Mouse (Mus musculus) liver, embryonic 11.5 days (tissue): ENCODE results near the gene Galnt14. TPM values are rescaled to one million over a fixed set of nuclear protein-coding genes. Genes with fewer than 3 reads are reported as not detected.

ENCODE experiments used
- ATAC-seq: fragments of 200-750 bp; cut with Nextera tagmentation; replicated peaks from 2 replicates; pipeline ENCODE4 v1.8.0; 2017; ENCODE audit warnings: moderate number of reproducible peaks, mild to moderate bottlenecking, moderate TSS enrichment, moderate library complexity; ENCODE audit not compliant: low FRiP score
- DNase-seq: peaks from one replicate; pipeline ENCODE4 v3.0.0-alpha.2; 2017; ENCODE audit warnings: low spot score
- H3K27ac ChIP-seq: fragments of 300-500 bp; sonication (generic); 2 replicates; pipeline ENCODE4 v1.5.1; 2014; ENCODE audit warnings: mild to moderate bottlenecking, low read depth, low read length, control low read depth
- H3K27me3 ChIP-seq: fragments of 300-500 bp; sonication (generic); replicated peaks from 2 replicates; pipeline ENCODE4 v1.6.1; 2014; ENCODE audit warnings: low read length, mixed read lengths; ENCODE audit not compliant: control insufficient read depth, insufficient read depth
- H3K36me3 ChIP-seq: fragments of 300-500 bp; sonication (generic); 2 replicates; pipeline ENCODE4 v1.6.1; 2014; ENCODE audit warnings: mild to moderate bottlenecking, low read length, moderate library complexity, mixed read lengths; ENCODE audit not compliant: control insufficient read depth, insufficient read depth
- H3K4me1 ChIP-seq: fragments of 300-500 bp; sonication (generic); replicated peaks from 2 replicates; pipeline ENCODE4 v1.6.1; 2014; ENCODE audit warnings: low read length, mixed read lengths; ENCODE audit not compliant: control insufficient read depth, insufficient read depth
- H3K4me2 ChIP-seq: fragments of 300-500 bp; sonication (generic); 2 replicates; pipeline ENCODE4 v1.6.1; 2014; ENCODE audit warnings: mild to moderate bottlenecking, control low read depth, moderate library complexity
- H3K4me3 ChIP-seq: fragments of 300-500 bp; sonication (generic); 2 replicates; pipeline ENCODE4 v1.5.1; 2014; ENCODE audit warnings: low read depth, low read length, control low read depth
- H3K9ac ChIP-seq: fragments of 300-500 bp; sonication (generic); 2 replicates; pipeline ENCODE4 v1.6.1; 2014; ENCODE audit warnings: low read depth, low read length, control low read depth
- H3K9me3 ChIP-seq: fragments of 300-500 bp; sonication (generic); 2 replicates; pipeline ENCODE4 v1.6.1; 2016; ENCODE audit warnings: low read length, inconsistent platforms, mixed read lengths; ENCODE audit not compliant: control insufficient read depth
- WGBS: fragments of 180-500 bp; shearing (Covaris S2); extraction: QIAGEN DNeasy Blood & Tissue Kit; methylation state at CpG from one replicate; pipeline ENCODE4 v1.1.7; 2014; 5-methylcytosine and 5-hydroxymethylcytosine counted together
- polyA plus RNA-seq: library from polyadenylated mRNA; unstranded; fragments of >200 nt; fragmentation: Nextera tagmentation; extraction: Ambion mirVana; gene quantifications from 2 replicates; pipeline ENCODE4 v1.2.1, GENCODE M21; 2014

Galnt14 gene
- polyA plus RNA-seq, 1 experiment from 2014 or later, result 0.84 TPM

DNA sequence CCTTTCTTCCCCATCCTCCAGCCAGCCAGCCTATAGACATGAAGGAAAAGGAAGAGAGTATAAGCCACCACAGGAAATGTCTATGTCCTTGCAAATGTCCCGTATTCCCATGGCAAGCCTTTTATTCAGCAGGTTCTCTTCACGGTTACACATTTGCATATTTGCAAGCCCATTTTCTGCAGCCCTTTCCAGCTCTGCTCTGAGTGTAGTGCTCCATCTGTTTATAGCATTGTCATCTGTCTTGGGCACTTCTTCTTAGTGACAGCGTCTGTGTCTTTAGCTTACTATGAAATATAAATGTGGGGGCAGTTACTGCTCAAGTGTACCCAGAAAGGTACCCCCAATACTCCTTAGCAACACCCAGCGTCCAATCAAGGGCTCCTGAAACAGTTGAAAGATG is 83.3 kb downstream of the Galnt14 start:
- Histone ChIP-seq H3K27me3 (no peaks in the 10 kb centered on the region), H3K36me3 (no peaks in the 10 kb centered on the region), H3K4me3 (no peak overlapping the region), H3K9ac (no peak overlapping the region), H3K4me1 (no peaks in the 10 kb centered on the region), H3K27ac (no peak overlapping the region), H3K9me3 (no peaks in the 10 kb centered on the region), H3K4me2 (no peak overlapping the region)
- ATAC-seq (no peak), DNase-seq (no peak)
- WGBS, result 74% methylated on average over 4 of the region's 4 CpGs

- H3K27me3 ChIP-seq, result no peaks in the 10 kb centered on the region
- H3K27ac ChIP-seq, result no peak overlapping the region
- ATAC-seq, result no peak
- H3K4me1 ChIP-seq, result no peaks in the 10 kb centered on the region
- H3K4me2 ChIP-seq, result no peak overlapping the region
- DNase-seq, result no peak
- H3K9ac ChIP-seq, result no peak overlapping the region
- no peak overlapping the region for H3K4me3 ChIP-seq
- 84% methylated on average over 4 of the region's 4 CpGs for WGBS
- H3K9me3 ChIP-seq, result no peaks in the 10 kb centered on the region
- no peaks in the 10 kb centered on the region for H3K36me3 ChIP-seq
Measured at GRCm38 (mm10) chr17:73620049-73620448, 90.2 kb downstream of the Galnt14 start.

DNA sequence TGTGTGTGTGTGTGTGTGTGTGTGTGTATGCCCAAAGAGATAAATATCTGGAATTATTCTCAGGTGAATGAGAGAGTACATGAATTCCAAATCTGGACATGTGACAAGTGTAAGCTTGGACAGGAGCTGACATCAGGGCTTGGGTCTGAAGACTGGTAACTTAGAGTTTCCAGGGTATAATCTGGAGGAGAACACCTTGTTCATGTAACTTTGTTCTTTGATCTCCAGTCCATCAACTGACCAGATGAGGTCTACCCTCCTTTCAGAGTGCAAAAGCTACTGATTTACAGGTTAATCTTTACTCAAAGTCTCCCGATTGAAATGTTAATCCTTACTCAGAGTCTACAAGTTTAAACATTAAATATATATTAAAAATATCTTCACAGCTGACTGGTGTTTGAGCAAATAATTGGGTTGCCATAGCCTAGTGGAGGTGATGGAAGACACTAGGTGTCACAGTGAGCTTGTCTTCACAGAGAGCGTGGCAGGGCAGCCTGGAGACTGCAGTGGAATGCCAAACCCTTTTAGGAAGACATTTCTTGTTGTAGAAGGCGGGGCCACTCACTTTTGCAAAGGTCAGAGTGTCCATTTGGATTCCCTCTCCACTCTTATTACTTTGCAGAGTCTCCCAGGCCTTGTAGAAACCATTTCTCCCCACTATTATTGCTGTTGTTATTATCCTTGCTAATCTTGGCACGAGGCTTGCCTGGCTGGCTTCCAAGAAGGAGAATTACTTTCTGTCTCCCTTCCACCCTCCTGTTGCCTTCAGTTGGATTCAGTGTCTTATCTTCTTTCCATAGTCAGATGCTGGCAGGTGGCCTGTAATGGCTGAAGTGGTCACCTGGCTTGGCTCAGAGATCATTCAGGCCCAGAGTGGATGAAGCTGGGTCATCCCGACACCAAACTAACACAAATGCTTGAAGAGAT is 107.4 kb downstream of the Galnt14 start:
- H3K4me1 ChIP-seq, result no peaks in the 10 kb centered on the region
- H3K9ac ChIP-seq, result no peak overlapping the region
- H3K9me3 ChIP-seq, result no peaks in the 10 kb centered on the region
- ATAC-seq (no peak), DNase-seq (no peak)
- no peaks in the 10 kb centered on the region for H3K27me3 ChIP-seq
- no peaks in the 10 kb centered on the region for H3K36me3 ChIP-seq
- 70% methylated on average over 5 of the region's 5 CpGs for WGBS
- no peak overlapping the region for H3K27ac ChIP-seq
- H3K4me3 ChIP-seq, result no peak overlapping the region
- H3K4me2 ChIP-seq, result no peak overlapping the region

GRCm38 (mm10) chr17:73599923-73600322 is 110.3 kb downstream of the Galnt14 start:
- no peak for DNase-seq
- Histone ChIP-seq H3K9ac (no peak overlapping the region), H3K4me3 (no peak overlapping the region), H3K9me3 (no peaks in the 10 kb centered on the region), H3K36me3 (no peaks in the 10 kb centered on the region), H3K27me3 (no peaks in the 10 kb centered on the region), H3K4me2 (no peak overlapping the region), H3K27ac (no peak overlapping the region), H3K4me1 (no peaks in the 10 kb centered on the region)
- no peak for ATAC-seq
- 80% methylated on average over 6 of the region's 6 CpGs for whole genome bisulfite sequencing

DNA sequence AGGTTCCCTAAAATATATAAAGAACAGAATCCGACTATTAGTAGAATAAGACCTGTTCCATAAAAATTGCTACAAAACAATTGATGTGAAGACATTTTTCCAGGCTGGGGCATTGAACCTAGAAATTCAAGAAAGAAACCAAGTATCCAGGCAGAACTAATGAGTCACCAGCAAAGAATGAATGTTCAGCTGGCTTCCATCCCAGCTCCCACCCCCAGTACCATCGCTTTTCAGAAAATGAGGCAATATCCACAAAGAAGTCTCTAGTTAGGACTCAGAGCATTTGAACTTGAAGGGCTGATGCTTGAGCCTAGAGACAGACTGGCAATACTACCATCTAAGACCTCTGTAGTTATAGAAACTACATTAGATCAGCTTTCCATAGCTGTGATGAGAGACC is 118.2 kb downstream of the Galnt14 start:
- Histone ChIP-seq H3K4me1 (no peaks in the 10 kb centered on the region), H3K27ac (no peak overlapping the region), H3K4me2 (no peak overlapping the region), H3K9me3 (no peaks in the 10 kb centered on the region), H3K4me3 (no peak overlapping the region), H3K9ac (no peak overlapping the region), H3K27me3 (no peaks in the 10 kb centered on the region), H3K36me3 (no peaks in the 10 kb centered on the region)
- no peak for ATAC-seq
- no peak for DNase-seq
- WGBS, result 78% methylated on average over 2 of the region's 2 CpGs

DNA sequence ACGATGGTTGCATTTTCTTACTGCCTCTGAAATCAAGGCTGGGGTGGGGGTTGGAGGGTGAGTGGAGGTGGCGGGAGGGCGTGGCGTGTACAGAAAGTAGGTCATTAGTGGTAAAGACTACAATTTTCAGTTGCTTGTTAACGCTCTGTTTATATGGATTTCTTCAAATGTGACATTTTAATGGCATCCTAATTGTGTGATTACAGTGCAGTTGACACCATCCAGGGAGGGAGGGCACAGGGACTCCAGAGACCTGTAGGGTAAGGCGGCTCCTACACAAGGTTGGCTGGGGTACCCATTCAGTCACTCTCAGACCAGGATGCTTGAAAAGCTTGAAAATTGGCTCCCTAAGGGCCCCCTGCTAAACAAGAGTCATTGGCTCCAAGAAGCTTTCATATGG is 122.7 kb downstream of the Galnt14 start:
- Histone ChIP-seq H3K36me3 (no peaks in the 10 kb centered on the region), H3K9me3 (no peaks in the 10 kb centered on the region), H3K27ac (no peak overlapping the region), H3K27me3 (no peaks in the 10 kb centered on the region), H3K4me1 (no peaks in the 10 kb centered on the region), H3K9ac (no peak overlapping the region), H3K4me2 (no peak overlapping the region), H3K4me3 (no peak overlapping the region)
- ATAC-seq, result no peak
- 61% methylated on average over 6 of the region's 6 CpGs for whole genome bisulfite sequencing
- DNase-seq, result no peak

GRCm38 (mm10) chr17:73574186-73574585 is 136.1 kb downstream of the Galnt14 start:
- WGBS, result 57% methylated on average over 1 of the region's 1 CpGs
- Histone ChIP-seq H3K9me3 (no peaks in the 10 kb centered on the region), H3K4me1 (no peaks in the 10 kb centered on the region), H3K27ac (no peak overlapping the region), H3K4me3 (no peak overlapping the region), H3K36me3 (no peaks in the 10 kb centered on the region), H3K27me3 (no peaks in the 10 kb centered on the region), H3K9ac (no peak overlapping the region), H3K4me2 (no peak overlapping the region)
- DNase-seq (no peak), ATAC-seq (no peak)

- Histone ChIP-seq H3K4me3 (no peak overlapping the region), H3K27me3 (no peaks in the 10 kb centered on the region), H3K4me1 (no peaks in the 10 kb centered on the region), H3K9me3 (no peaks in the 10 kb centered on the region), H3K27ac (no peak overlapping the region), H3K9ac (no peak overlapping the region), H3K36me3 (no peaks in the 10 kb centered on the region), H3K4me2 (no peak overlapping the region)
- ATAC-seq (no peak), DNase-seq (no peak)
- WGBS, result 49% methylated on average over 5 of the region's 5 CpGs
Measured at GRCm38 (mm10) chr17:73572881-73573280, 137.4 kb downstream of the Galnt14 start.

GRCm38 (mm10) chr17:73572440-73572839 is 137.8 kb downstream of the Galnt14 start:
- no peak overlapping the region for H3K27ac ChIP-seq
- ATAC-seq, result 0 out of 2 replicates have a peak, but pooled peaks have one; percentile 29
- no peak overlapping the region for H3K9ac ChIP-seq
- no peaks in the 10 kb centered on the region for H3K4me1 ChIP-seq
- no peaks in the 10 kb centered on the region for H3K36me3 ChIP-seq
- no peak overlapping the region for H3K4me3 ChIP-seq
- 63% methylated on average over 5 of the region's 5 CpGs for WGBS
- H3K4me2 ChIP-seq, result no peak overlapping the region
- DNase-seq, result no peak
- H3K27me3 ChIP-seq, result no peaks in the 10 kb centered on the region
- no peaks in the 10 kb centered on the region for H3K9me3 ChIP-seq
